Mouse (Mus musculus) skeletal muscle tissue, adult 2 months (tissue): ENCODE data around the gene Clec2i.
"Not testable (repeated sequence)": the region's sequence is repeated elsewhere in the genome, so short reads cannot be mapped to it uniquely, and the experiment has no call there.

Experiments used
- DNase-seq: peaks from one replicate; pipeline ENCODE4 v3.0.0-alpha.2; 2012; ENCODE audit warnings: low read depth, low spot score

Gene Clec2i

DNA sequence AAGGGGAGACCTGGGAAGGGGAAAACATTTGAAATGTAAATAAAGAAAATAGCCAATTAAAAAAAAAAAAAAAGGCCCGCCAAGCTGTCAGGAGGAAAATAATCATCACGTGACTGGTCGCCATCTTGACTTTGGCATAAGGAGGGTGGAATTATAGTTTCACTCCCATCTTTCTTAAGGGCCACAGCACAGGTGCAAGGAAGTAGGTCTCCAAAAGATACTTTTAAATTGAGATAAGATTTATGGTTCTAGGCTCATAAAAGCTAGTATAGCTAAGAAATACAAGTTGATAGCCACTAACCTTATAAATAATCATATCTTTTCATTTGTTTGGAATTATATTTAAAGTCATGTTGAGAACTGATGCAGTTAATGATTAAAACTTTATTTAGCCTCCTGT is 32.5 kb upstream of the Clec2i start:
- no peak for DNase-seq

DNA sequence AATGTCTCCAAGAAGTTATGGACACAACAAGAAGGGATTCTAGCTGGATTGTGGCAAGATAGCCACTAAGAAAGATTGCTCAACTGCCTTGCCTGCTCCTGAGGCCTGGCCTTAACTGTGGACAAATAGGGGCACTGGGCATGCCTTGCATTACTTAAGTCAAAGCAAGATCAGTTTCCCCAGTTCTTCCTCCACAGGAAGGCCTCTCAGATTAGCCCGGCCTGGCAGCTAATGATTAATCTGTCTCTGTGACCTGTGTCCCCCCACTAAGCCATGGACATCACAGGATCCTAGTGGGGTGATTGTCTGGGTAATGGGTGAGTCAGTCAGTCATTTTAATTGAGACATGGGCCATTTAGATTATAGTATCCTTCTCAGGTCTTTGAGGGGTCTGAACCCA is 31.9 kb upstream of the Clec2i start:
- DNase-seq: no peak

GRCm38 (mm10) chr6:128856250-128856649 is 31.1 kb upstream of the Clec2i start:
- peak; percentile 69 for DNase-seq

DNA sequence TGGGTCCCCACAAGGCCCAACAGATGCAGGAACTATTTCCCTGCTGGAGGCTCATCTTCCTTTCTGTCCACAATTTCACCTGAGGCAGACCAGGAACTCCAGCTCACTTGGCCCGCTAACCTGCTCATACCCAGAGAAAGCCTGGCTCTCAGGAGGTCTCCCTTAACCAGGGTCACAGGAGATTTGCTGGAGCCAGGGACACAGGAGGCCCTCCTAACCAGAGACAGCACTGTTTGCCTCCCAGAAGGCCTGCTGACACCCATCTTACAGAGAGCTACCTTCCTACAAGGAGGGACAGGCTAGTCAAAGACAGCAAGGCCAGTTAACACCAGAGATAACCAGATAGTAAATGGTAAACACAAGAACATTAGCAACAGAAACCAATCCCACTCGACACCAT is 29.4 kb upstream of the Clec2i start:
- DNase-seq: no peak

- DNase-seq: no peak
Measured at GRCm38 (mm10) chr6:128868861-128869260, 18.5 kb upstream of the Clec2i start.

DNA sequence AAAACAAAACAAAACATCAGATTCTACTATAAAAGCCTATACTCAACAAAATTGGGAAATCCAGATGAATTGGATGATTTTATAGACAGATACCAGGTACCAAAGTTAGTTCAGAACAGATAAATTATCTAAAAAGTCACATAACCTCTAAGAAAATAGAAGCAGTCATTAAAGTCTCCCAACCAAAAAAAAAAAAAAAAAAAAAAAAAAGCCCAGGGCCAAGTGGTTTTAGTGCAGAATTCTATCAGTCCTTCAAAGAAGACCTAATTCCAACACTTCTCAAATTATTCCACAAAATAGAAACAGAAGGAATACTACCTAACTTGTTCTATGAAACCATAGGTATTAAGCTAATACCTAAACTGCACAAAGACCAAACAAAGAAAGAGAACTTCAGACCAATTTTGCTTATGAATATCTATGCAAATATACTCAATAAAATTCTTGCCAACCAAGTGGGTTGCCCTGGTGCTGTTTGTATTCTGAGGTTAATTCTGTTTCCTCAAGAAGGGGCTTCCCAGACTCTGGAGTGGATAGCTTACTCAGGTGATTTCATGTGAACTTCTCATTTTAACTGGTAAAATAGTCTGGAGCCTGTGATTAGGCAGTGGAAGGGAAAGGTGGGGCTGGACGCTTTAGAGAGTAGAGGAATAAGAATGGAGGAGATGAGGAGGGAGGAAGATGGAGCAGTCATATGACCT is 15.3 kb upstream of the Clec2i start:
- DNase-seq: no peak

DNA sequence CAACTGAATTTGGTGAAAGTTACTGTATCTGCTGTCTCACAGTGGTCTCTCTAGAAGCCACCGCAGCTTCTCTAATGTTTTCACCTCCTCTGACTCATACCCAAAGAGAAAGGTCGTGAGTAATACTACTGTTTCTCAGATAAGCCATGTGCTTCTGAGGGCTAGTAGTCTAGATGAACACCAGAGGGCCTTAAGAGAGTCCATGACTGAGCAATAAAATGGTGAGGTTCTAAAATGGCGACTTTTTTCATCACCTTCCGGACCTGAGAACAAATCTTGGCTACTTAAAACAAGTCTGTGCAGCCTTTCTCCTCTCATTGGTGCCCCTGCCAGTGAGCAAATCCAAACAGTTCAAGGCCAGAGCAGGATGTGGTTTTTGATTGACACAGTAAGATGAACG is 1.4 kb downstream of the Clec2i start:
- DNase-seq: peak; percentile 2

DNA sequence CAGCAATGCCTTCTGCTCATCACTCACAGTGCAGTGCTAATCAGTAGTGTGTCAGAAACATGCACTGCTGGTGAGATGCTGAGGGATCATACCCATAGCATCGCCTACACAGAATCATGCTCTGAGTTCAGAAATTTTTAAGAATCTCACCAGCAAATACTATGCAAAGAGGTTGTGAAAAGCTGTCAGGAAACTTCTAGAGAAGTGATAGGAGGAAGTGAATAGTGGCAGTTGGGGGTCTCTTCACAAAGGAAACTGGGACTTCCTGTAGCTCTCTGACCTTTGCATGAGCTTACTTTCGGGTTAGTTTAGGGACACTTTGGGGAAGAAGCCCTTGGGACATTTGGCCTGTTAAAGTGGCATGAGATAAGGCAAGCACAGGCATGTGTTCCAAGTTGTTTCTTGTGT is 3.6 kb downstream of the Clec2i start, which contains the start of gene BC035044:
Gene BC035044 (minus strand): TSS at position 179 of the 408 bp plus-strand sequence.
- no peak for DNase-seq

DNA sequence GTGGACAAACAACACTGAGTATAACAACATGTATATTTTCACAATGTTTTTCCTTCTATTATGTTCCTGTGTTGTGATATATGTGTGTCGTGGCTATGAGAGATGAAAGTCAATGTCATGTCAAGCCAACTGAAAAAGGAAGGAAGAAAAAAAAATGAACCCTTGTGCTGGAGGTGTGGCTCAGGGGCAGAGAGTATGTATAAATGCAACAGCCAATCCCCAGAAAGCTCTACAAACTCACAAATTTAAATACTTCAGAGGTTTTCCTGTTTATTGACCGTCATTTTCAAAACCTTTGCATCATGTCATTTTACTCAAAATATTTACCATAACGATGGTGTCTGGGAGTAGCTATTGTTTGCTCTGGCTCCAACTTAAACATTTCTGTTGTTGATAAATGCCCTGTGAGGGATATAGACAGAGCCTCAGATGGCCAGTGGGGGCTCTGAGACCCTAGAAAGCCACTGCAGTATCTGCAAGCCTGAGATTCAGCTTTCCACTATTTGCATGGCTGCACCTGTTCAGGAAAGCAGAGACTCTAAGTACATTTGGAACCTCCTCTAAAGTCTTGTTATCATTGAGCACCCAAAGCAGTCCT is 8.1 kb downstream of the Clec2i start:
- no peak for DNase-seq

DNA sequence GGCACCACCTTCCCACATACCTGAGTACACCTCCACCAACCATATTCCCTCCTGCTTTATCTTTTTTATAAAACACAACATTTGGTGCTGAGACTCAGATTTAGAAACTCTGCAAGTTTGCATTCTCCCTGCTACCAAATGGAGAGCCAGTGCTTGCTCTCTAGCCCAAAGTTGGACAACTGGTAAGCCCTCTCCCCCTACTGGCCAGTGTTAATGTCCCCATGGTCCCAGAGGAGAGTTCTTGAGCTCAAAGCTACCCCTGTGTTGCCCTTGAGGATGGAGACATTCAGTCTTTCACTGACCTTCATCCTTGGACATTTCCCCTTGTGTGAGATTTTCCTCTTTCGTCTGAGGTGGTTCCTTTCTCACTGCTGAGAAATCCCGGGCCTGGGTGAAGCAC is 12.7 kb downstream of the Clec2i start:
- DNase-seq: no peak

DNA sequence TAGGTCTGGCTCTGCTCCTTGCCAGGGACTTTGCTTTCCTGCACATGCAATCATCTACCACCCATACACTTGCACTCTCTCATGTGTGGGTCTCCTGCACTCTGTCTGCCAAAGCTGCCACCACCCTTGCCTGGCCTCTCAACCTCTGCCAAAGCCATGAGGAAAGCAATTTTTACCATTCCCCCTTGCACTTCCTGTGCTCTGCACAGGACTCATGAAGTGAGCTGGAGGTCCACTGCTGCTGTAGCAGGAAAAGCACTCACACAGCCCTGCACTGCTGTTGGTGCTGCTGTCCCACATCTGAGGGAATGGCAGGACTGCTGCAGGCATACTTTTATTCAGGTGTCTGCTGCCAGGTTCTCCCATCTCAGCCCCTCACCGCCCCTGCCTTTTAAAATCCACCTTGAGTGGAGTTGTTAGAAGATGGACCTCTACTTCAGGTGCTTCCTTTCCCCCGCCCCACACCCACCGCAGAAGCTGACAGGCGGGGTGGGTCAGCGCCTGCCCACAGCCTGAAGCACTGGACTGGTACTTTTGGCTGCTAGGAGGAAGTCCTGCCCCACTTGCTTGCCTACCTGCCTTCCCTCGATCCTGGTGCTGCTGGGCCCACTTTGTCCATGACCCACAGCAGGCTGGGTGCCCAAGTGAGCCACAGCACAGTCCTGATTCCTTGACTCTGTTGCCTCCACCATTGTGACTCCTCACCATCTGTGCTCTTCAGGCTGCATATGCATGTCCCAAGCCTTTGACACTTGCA is 13.6 kb downstream of the Clec2i start:
- DNase-seq: not testable (repeated sequence)

DNA sequence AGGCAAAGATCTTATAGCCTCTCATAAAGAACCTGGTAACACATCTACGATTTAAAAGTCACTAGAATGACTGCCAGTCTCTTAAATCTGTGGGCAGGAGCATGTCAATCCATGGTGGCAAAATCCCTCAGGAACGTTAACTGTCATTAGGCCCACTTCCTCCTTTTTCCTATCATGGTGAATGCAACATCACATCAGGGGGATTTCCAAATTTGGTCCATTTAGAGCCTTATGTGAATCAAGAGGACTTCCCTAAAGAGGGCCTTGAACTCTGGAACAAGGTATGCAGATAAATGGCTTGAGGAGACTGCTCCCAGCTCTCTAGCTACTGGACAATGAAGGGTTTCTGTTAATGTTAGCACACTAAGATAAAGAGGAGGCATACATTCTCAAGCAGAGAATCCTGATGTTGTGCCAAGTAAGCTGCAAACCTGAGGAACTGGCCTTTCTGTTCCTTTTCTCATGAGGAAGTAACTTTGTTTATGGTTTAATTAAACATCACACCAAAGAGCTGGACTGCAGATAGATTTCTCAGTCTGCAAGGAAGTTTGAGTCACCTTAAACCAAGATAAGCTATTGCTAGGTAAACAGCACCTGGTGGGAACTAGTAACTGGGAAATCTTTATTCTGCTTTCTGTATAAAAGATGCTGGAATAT is 26.3 kb downstream of the Clec2i start:
- DNase-seq: peak; percentile 4

DNA sequence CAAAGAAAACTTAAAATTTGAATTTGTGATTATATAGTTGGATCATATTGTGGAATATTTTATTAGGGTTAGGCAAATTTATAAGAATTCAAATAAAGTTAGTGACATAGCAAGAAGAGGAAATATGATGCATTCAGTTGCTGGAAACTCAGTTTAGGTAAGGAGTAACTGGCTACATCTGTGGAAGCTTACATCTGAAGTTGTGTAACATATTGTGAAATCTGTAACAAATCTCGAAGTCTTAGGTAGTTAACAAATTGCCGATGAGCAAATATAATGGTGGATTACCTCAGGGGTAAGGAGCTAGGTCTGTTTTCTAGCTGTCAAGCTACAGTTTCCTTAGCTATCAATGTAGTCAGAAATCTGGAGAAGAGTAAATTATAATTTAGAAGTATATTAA is 29.9 kb downstream of the Clec2i start:
- no peak for DNase-seq

DNA sequence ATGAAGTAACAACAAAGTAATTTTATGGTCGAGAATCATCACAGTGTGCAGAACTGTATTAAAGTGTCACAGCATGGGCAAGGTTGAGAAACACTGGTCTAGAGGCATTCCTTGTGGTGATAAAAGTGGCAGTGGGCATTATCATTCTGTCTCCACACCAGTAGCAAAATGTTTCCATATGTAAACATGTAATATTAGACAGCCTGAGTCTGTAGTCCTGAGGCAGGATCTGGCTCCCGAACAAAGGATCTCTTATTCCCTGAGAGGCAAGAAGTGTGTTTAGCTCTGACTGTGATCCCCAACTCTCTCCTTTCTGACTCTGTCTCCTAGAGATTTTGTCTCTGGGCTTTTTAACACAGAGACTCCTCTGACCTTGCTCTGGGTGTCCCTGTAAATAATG is 45.7 kb downstream of the Clec2i start:
- DNase-seq: no peak

- DNase-seq: not testable (repeated sequence)
Measured at GRCm38 (mm10) chr6:128934081-128934480, 46.7 kb downstream of the Clec2i start, which contains the start of gene Clec2g. Clec2g (plus strand) TSS chr6:128934381.

DNA sequence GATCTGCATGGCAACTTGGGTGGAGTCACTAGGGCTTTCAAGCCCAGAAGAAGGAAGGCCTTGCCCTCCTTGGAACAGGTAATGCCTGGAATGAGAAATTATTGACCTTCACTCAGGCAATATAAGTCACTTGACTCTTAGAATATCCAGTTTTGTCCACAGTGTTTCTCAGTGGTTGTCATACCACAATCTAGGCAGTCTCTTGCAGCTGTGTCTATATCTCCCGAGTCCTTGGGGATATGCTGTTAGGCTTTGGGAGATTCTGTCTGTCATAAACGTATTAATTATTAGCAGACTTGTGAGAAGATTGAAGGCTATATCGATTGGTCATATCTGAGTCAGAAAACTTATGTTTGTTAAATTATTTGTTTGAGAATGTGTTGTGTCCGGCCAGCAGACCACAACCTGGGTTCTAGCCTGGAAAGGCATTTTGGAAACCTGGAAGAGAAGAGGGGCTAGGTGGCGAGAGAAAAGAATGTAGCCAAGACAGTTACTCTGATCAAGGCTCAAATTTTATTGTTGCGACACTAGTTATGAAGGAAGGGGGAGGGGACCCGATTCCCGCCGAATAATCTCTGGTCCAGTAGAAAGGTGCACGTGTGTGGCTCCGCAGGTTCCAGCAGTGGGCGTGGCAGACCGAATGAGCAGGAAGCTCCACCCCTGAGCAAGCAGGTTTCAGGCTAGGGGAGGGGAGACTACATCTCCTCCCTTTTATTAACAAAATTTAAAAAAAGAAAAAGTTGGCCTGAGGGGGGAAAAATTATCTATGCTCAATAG is 48.7 kb downstream of the Clec2i start:
- not testable (repeated sequence) for DNase-seq

DNA sequence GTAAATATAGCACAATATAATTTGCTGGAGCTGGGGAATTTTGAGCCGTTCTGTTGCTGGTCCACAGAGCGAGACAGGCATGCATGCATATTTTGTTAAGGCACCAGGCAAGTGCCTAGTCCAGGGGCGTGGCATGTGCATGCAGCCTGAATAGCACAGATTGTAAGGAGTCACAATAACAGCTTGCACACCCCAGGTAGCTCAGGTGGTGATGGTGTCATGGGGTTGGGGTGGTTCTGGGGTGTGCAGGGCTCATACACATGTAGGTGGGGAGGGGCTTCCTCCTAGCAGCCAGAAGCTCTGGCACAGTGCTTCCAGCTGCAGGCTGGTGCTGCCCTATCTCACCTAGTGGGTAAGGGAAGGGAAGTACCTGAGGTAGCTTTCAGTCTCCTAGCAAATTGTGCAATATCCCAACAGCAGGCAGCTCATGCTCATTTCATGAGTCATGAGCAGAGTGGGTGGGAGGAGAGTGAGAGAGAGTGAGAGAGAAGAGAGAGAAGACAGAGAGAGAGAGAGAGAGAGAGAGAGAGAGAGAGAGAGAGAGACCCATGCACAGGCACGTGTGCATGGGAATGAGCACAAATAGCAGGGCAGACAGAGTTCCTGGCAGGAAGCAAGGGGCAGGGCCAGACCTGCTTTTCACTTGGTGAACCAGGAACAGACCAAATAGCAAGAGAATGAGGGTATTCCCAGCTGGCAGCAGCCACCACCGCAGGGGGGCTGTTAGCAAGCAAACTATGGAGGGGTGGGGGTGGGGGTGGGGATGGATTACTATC is 54.4 kb downstream of the Clec2i start:
- no peak for DNase-seq

GRCm38 (mm10) chr6:128945564-128945963 is 58.2 kb downstream of the Clec2i start:
- DNase-seq: no peak
